Mouse (Mus musculus) cerebellum, adult 2 months (tissue): ENCODE data around the gene Slco1a6.

Source experiments
- CTCF ChIP-seq: fragments of 200-500 bp; IDR thresholded peaks from 2 replicates; pipeline ENCODE4 v1.5.1; 2011; ENCODE audit warnings: low read depth, mild to moderate bottlenecking, control low read depth, low read length, moderate library complexity, borderline replicate concordance; ENCODE audit not compliant: insufficient read depth
- POLR2A ChIP-seq: fragments of 200-500 bp; IDR thresholded peaks from 2 replicates; pipeline ENCODE4 v1.6.1; 2011; ENCODE audit warnings: low read length, control low read depth, borderline replicate concordance; ENCODE audit not compliant: insufficient read depth

DNA sequence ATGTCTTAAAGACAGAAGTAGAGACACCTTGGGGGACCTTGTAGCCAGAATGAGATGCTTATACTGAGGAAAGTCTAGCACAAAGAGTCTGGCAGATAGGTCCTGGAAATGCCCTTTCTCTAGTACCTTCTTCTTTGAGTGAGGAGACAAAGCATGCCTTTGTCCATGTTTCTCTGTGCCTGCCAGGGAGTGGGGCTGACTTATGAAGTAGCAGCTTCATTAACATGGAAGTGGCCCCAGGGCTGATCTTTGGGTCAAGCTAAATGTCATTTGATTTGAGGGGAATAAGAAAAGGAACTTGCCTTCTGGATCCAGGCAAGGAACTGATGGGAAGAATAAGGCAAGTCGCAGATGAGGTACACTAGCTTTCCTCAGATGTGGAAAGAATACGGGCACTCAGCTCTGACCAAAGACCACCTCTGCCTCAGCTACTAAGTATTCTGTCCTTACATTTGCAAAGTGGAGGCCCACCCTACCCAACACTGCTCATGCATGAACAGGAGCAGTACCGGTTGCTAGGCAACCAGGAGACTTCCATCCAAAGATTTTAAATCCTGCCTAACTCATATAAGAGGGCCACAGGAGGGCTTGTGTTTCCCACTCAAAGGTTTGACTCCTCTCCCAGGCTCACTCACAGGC, 96.5 kb downstream of the Slco1a6 start:
- TF ChIP-seq POLR2A (no peak), CTCF (no peak)
